Mouse (Mus musculus): ENCODE measurements at regions not wholly inside any gene's neighbourhood (a gene's known extent, or its start where the extent isn't known, plus 50 kb on each side); places are given as distances from the start of the nearest gene placed in this dataset.

- DNase-seq: no peak
Observed at GRCm38 (mm10) chr9:94378291-94378690, 159.6 kb downstream of the 1190002N15Rik start.

GRCm38 (mm10) chr9:94377346-94378039 lies 160.4 kb downstream of the 1190002N15Rik start:
- DNase-seq: no peak

GRCm38 (mm10) chr9:94370976-94371375 lies 166.9 kb downstream of the 1190002N15Rik start:
- DNase-seq: no peak

GRCm38 (mm10) chr9:94368231-94368936 lies 169.5 kb downstream of the 1190002N15Rik start:
- DNase-seq: no peak

GRCm38 (mm10) chr9:94361877-94362697 lies 175.8 kb downstream of the 1190002N15Rik start:
- DNase-seq: no peak

- no peak for DNase-seq
Observed at GRCm38 (mm10) chr9:94361011-94361410, 176.9 kb downstream of the 1190002N15Rik start.

- DNase-seq: no peak
Observed at GRCm38 (mm10) chr9:94358150-94358549, 179.7 kb downstream of the 1190002N15Rik start.

- DNase-seq: no peak
Observed at GRCm38 (mm10) chr9:94342011-94342410, 195.9 kb downstream of the 1190002N15Rik start.

GRCm38 (mm10) chr9:94341531-94341930 lies 196.3 kb downstream of the 1190002N15Rik start:
- no peak for DNase-seq

- no peak for DNase-seq
Observed at GRCm38 (mm10) chr9:94333450-94333849, 204.4 kb downstream of the 1190002N15Rik start.

GRCm38 (mm10) chr9:94323011-94323410 lies 214.9 kb downstream of the 1190002N15Rik start:
- no peak for DNase-seq

GRCm38 (mm10) chr9:94302575-94302974 lies 235.3 kb downstream of the 1190002N15Rik start:
- DNase-seq: no peak

GRCm38 (mm10) chr9:94301896-94302295 lies 236.0 kb downstream of the 1190002N15Rik start:
- no peak for DNase-seq

- no peak for DNase-seq
Observed at GRCm38 (mm10) chr9:94295431-94295830, 242.4 kb downstream of the 1190002N15Rik start.

- no peak for DNase-seq
Observed at GRCm38 (mm10) chr9:94292147-94292546, 245.7 kb downstream of the 1190002N15Rik start.

- no peak for DNase-seq
Observed at GRCm38 (mm10) chr9:94289546-94289945, 248.3 kb downstream of the 1190002N15Rik start.

GRCm38 (mm10) chr9:94287559-94287958 lies 250.3 kb downstream of the 1190002N15Rik start:
- no peak for DNase-seq

- peak; percentile 16 for DNase-seq
Observed at GRCm38 (mm10) chr9:94278657-94279585, 259.0 kb downstream of the 1190002N15Rik start.

- DNase-seq: no peak
Observed at GRCm38 (mm10) chr9:94277096-94277495, 260.8 kb downstream of the 1190002N15Rik start.

GRCm38 (mm10) chr9:94269213-94269612 lies 268.7 kb downstream of the 1190002N15Rik start:
- no peak for DNase-seq

GRCm38 (mm10) chr9:94267243-94267642 lies 270.6 kb downstream of the 1190002N15Rik start:
- no peak for DNase-seq

Data from right cerebral cortex, postnatal 14 days (tissue).